Mouse (Mus musculus) MEL (cell line): Measurements from ENCODE around the gene Aes.

Experiments
- CTCF ChIP-seq, 3 experiments: IDR thresholded peaks in 2 of 3; conservative IDR thresholded peaks in 1 of 3; 2 replicates each; pipeline ENCODE4 v1.5.1; 2011 to 2012; ENCODE audit warnings: low read length in 3 of 3, low read depth in 2 of 3, mild to moderate bottlenecking in 2 of 3, improper control_type of control experiment in 1 of 3, inconsistent platforms in 1 of 3, mixed read lengths in 1 of 3, moderate library complexity in 1 of 3; ENCODE audit not compliant: control insufficient read depth in 1 of 3, insufficient read depth in 1 of 3, poor library complexity in 1 of 3, severe bottlenecking in 1 of 3
- EP300 ChIP-seq, 2 experiments: IDR thresholded peaks; 2 replicates each; pipeline ENCODE4 v1.6.1; 2011; ENCODE audit warnings: improper control_type of control experiment in 2 of 2, low read length in 2 of 2, low read depth in 1 of 2, mild to moderate bottlenecking in 1 of 2
- MEF2A ChIP-seq: IDR thresholded peaks from 2 replicates; pipeline ENCODE4 v1.6.1; 2014; ENCODE audit warnings: low read depth, mild to moderate bottlenecking, inconsistent platforms, low read length, improper control_type of control experiment; ENCODE audit not compliant: poor library complexity, insufficient replicate concordance, severe bottlenecking; ENCODE audit errors: extremely low read depth
- ZMIZ1 ChIP-seq: IDR thresholded peaks from 2 replicates; pipeline ENCODE4 v1.6.1; 2012; ENCODE audit warnings: low read depth, mild to moderate bottlenecking, inconsistent platforms, low read length, improper control_type of control experiment, moderate library complexity

- TF ChIP-seq CTCF (IDR thresholded peaks at IDR 0.05 in 2 of 3, conservative IDR thresholded peaks at IDR 0.05 in 1 of 3; ENCODE audit: control insufficient read depth in 1 of 3, insufficient read depth in 1 of 3, low read depth in 2 of 3, low read length in 3 of 3, poor library complexity in 1 of 3, severe bottlenecking in 1 of 3) (no peak), MEF2A (no peak), EP300 (IDR thresholded peaks at IDR 0.05; ENCODE audit: low read depth in 1 of 2, low read length in 2 of 2) (no peak), ZMIZ1 (no peak)
These were observed 42.1 kb upstream of the Aes start for GRCm38 (mm10) chr10:81517227-81517626.
